Mouse (Mus musculus) G1E (cell line): Measurements from ENCODE around the gene Cd9. TPM values are rescaled to one million over a fixed set of nuclear protein-coding genes. Genes with fewer than 3 reads are reported as not detected.

ENCODE experiments used
- ATAC-seq: 2 replicates; pipeline ENCODE4 v1.8.0; 2016; ENCODE audit warnings: mild to moderate bottlenecking; ENCODE audit not compliant: insufficient number of reproducible peaks, poor library complexity, low FRiP score, severe bottlenecking; ENCODE audit errors: extremely low read depth
- DNase-seq: peaks from one replicate; pipeline ENCODE4 v3.0.0; 2012; ENCODE audit warnings: low spot score
- H3K27me3 ChIP-seq: 2 replicates; pipeline ENCODE4 v1.6.1; 2012; ENCODE audit warnings: mild to moderate bottlenecking, low read length, inconsistent platforms; ENCODE audit not compliant: insufficient read depth
- H3K36me3 ChIP-seq: replicated peaks from 2 replicates; pipeline ENCODE3; 2012; ENCODE audit warnings: mild to moderate bottlenecking, inconsistent platforms
- H3K4me1 ChIP-seq: 2 replicates; pipeline ENCODE4 v1.6.1; 2012; ENCODE audit warnings: low read depth, low read length, inconsistent platforms, mixed read lengths; ENCODE audit not compliant: insufficient read depth
- H3K4me3 ChIP-seq: 2 replicates; pipeline ENCODE4 v1.5.1; 2012; ENCODE audit warnings: low read depth, mild to moderate bottlenecking, inconsistent platforms, low read length, moderate library complexity, mixed read lengths
- H3K9me3 ChIP-seq: replicated peaks from 2 replicates; pipeline ENCODE4 v1.6.1; 2012; ENCODE audit warnings: inconsistent platforms
- CTCF ChIP-seq: IDR thresholded peaks from 2 replicates; pipeline ENCODE4 v1.5.1; 2012; ENCODE audit warnings: low read depth, low read length, inconsistent platforms, mixed read lengths
- GATA1 ChIP-seq: IDR thresholded peaks from 2 replicates; pipeline ENCODE4 v1.6.1; 2012; ENCODE audit warnings: borderline replicate concordance, low read length, inconsistent platforms, mixed read lengths
- GATA2 ChIP-seq: IDR thresholded peaks from 2 replicates; pipeline ENCODE4 v1.6.1; 2012; ENCODE audit warnings: low read depth, low read length, inconsistent platforms, borderline replicate concordance
- POLR2AphosphoS5 ChIP-seq: IDR thresholded peaks from 2 replicates; pipeline ENCODE4 v1.6.1; 2012; ENCODE audit warnings: low read depth, low read length, inconsistent platforms; ENCODE audit not compliant: insufficient replicate concordance
- TAL1 ChIP-seq: conservative IDR thresholded peaks from 2 replicates; pipeline ENCODE4 v1.6.1; 2012; ENCODE audit warnings: low read depth, low read length, inconsistent platforms, mixed read lengths
- polyA plus RNA-seq: library from polyadenylated mRNA; stranded (reverse); fragments of >175 nt; gene quantifications from 2 replicates; pipeline ENCODE4 v1.2.3, GENCODE M21; 2012
- total RNA-seq, 2 experiments: library from RNA; stranded (forward) in 1 of 2; stranded (reverse) in 1 of 2; fragments of 200-1000 nt in 1 of 2; fragments of >200 nt in 1 of 2; fragmentation: Nextera tagmentation in 1 of 2; gene quantifications; 2 replicates each; pipeline ENCODE4 v1.2.3; 2014 to 2017

The Cd9 gene
- total and polyA plus RNA-seq, 3 experiments: not detected

- H3K36me3 ChIP-seq: no peaks in the 10 kb centered on the region
- no peaks in the 10 kb centered on the region for H3K27me3 ChIP-seq
- no peak overlapping the region for H3K4me3 ChIP-seq
- no peak for ATAC-seq
- DNase-seq: no peak
- TF ChIP-seq GATA2: no peak
- no peak for TF ChIP-seq CTCF
- no peak for TF ChIP-seq TAL1
- no peak for TF ChIP-seq GATA1
- no peak for TF ChIP-seq POLR2AphosphoS5
- no peaks in the 10 kb centered on the region for H3K4me1 ChIP-seq
- H3K9me3 ChIP-seq: peaks cover 90% of the 10 kb centered on the region
Observed at GRCm38 (mm10) chr6:125462312-125462711, 32.3 kb downstream of the Cd9 start.

DNA sequence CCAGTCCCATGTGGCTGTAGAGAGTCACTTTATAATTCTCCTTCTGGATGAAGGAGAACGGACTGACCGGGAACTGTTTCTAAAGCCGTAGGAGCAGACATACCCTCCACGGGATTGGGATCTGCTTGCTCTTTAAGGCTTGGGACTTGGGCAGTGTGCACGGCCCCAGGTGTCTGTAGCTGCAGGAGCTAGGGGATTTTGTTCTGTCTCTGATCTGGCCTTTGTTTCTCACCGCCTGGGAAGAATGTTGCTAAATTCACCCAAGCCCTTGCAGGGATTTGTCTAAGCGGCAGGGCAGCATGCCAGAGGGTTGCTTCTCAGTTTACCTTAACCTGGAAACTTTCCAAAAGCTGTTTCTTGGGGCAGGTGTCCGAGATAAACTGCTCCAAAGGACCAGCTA, 32.8 kb downstream of the Cd9 start:
- Histone ChIP-seq H3K36me3 (no peaks in the 10 kb centered on the region), H3K4me1 (no peaks in the 10 kb centered on the region), H3K27me3 (no peaks in the 10 kb centered on the region), H3K4me3 (no peak overlapping the region), H3K9me3 (peaks cover 89% of the 10 kb centered on the region)
- TF ChIP-seq TAL1: no peak
- TF ChIP-seq CTCF: no peak
- DNase-seq (no peak), ATAC-seq (no peak)

DNA sequence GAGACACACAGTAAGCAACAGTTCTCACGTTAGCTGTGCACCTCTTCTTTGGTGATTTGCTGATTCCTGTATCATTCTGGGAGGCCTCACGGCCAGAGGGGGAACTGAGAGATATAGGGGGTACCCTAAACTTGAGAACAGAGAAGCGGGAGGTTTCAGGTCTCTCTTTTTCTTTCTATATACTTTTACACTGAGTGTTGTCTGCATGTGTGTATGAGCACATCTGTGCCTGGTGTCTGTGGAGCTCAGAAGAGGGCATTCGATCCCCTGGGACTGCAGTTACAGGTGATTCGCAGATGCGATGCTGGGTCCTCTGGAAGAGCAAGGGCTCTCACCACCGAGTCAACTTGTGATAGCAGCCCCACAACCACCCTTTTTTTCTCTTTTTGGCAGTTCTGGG, 33.3 kb downstream of the Cd9 start:
- no peaks in the 10 kb centered on the region for H3K27me3 ChIP-seq
- no peak overlapping the region for H3K4me3 ChIP-seq
- DNase-seq (no peak), ATAC-seq (no peak)
- peaks cover 87% of the 10 kb centered on the region for H3K9me3 ChIP-seq
- TF ChIP-seq GATA2 (no peak), POLR2AphosphoS5 (no peak), CTCF (no peak), GATA1 (no peak), TAL1 (no peak)
- H3K36me3 ChIP-seq: no peaks in the 10 kb centered on the region
- no peaks in the 10 kb centered on the region for H3K4me1 ChIP-seq

DNA sequence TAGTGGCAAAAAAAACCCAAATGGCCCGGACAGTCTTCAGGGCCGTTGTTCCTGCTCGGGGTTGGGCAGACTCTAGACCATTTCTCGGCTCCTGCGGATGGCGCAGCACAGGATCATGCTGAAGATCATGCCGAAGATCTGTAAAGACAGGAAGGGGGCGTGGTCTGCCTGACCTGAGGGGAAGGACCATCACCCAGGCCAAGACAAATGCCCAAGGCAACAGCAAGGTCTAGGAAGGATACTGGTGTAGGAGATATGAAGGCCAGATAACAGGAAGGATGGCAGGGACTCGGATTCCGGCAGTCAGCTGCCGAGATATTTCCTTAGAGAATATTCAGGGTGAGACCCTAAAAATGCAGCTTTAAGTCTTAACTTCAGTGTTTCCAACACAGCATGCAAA, 34.0 kb downstream of the Cd9 start:
- TF ChIP-seq CTCF (no peak), POLR2AphosphoS5 (no peak), GATA1 (no peak), TAL1 (no peak), GATA2 (no peak)
- Histone ChIP-seq H3K9me3 (peaks cover 86% of the 10 kb centered on the region), H3K27me3 (no peaks in the 10 kb centered on the region), H3K36me3 (no peaks in the 10 kb centered on the region), H3K4me3 (no peak overlapping the region), H3K4me1 (no peaks in the 10 kb centered on the region)
- DNase-seq: no peak
- no peak for ATAC-seq

GRCm38 (mm10) chr6:125459903-125460302, 34.7 kb downstream of the Cd9 start:
- H3K27me3 ChIP-seq: no peaks in the 10 kb centered on the region
- no peak for DNase-seq
- H3K4me3 ChIP-seq: no peak overlapping the region
- H3K36me3 ChIP-seq: no peaks in the 10 kb centered on the region
- peaks cover 84% of the 10 kb centered on the region for H3K9me3 ChIP-seq
- no peak for ATAC-seq
- TF ChIP-seq CTCF (no peak), GATA1 (no peak), GATA2 (no peak), TAL1 (no peak), POLR2AphosphoS5 (no peak)
- H3K4me1 ChIP-seq: no peaks in the 10 kb centered on the region

DNA sequence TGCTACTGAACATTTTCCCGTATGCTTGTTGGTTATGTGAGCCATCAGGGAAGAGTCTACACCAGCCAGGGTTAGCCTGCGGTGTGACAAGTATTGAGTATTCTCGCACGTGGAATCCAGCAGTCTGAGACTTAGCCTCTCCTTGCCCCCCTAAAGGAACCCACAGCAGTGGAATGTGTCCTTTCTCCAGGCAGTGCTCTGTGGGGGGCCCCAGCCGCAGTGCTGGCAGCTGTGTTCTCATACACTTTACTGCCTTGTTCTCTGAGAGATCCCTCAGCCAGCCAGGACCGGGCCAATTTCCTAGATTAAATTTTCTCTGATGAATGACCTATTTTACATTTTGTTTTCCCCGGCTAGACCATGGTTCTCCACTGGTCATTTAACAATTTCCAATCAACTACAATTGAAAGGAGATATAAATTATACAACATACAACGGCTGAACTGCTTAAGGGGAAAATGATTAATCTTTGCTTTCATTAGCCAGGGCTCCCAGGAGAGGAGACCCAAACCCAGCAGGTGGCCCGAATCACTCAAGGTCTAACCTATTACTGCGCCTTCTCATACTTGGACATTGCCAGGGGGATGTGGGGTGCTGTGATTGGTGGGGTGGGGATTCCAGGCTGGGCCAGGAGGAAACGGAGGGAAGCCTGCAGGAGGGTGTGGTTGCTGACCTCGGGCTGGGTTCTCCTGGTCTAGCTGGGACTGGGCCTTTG, 38.6 kb downstream of the Cd9 start:
- ATAC-seq: no peak
- Histone ChIP-seq H3K9me3 (peaks cover 77% of the 10 kb centered on the region), H3K27me3 (no peaks in the 10 kb centered on the region), H3K4me1 (no peaks in the 10 kb centered on the region), H3K36me3 (no peaks in the 10 kb centered on the region), H3K4me3 (no peak overlapping the region)
- TF ChIP-seq CTCF: no peak
- TF ChIP-seq TAL1: no peak
- TF ChIP-seq POLR2AphosphoS5: no peak
- no peak for TF ChIP-seq GATA1
- DNase-seq: no peak
